Mouse (Mus musculus) stomach, embryonic 14.5 days (tissue): Measurements from ENCODE around the gene Selenon. TPM values are rescaled to one million over a fixed set of nuclear protein-coding genes. Genes with fewer than 3 reads are reported as not detected.
"Not testable (repeated sequence)": the region's sequence is repeated elsewhere in the genome, so short reads cannot be mapped to it uniquely, and the experiment has no call there.

ENCODE experiments used
- ATAC-seq: fragments of 200-750 bp; cut with Nextera tagmentation; 2 replicates; pipeline ENCODE4 v1.8.0; 2017; ENCODE audit warnings: low read depth, moderate TSS enrichment; ENCODE audit not compliant: insufficient number of reproducible peaks, insufficient read depth, low FRiP score
- H3K27ac ChIP-seq: fragments of 300-500 bp; sonication (generic); 2 replicates; pipeline ENCODE4 v1.5.1; 2014; ENCODE audit warnings: mild to moderate bottlenecking, low read length, moderate library complexity, mixed read lengths
- H3K27me3 ChIP-seq: fragments of 300-500 bp; sonication (generic); 2 replicates; pipeline ENCODE4 v1.6.1; 2014; ENCODE audit warnings: low read length, control low read depth, mixed read lengths; ENCODE audit not compliant: control insufficient read depth, insufficient read depth
- H3K36me3 ChIP-seq: fragments of 300-500 bp; sonication (generic); 2 replicates; pipeline ENCODE4 v1.6.1; 2014; ENCODE audit warnings: mild to moderate bottlenecking, control low read depth, low read length, moderate library complexity, mixed read lengths; ENCODE audit not compliant: control insufficient read depth, insufficient read depth
- H3K4me1 ChIP-seq: fragments of 300-500 bp; sonication (generic); 2 replicates; pipeline ENCODE4 v1.6.1; 2014; ENCODE audit warnings: low read length, control low read depth, mixed read lengths; ENCODE audit not compliant: control insufficient read depth, insufficient read depth
- H3K4me2 ChIP-seq: fragments of 300-500 bp; sonication (generic); replicated peaks from 2 replicates; pipeline ENCODE4 v1.6.1; 2014; ENCODE audit warnings: low read depth, low read length, control low read depth
- H3K4me3 ChIP-seq: fragments of 300-500 bp; sonication (generic); 2 replicates; pipeline ENCODE4 v1.5.1; 2014; ENCODE audit warnings: low read depth, low read length, control low read depth
- H3K9ac ChIP-seq: fragments of 300-500 bp; sonication (generic); replicated peaks from 2 replicates; pipeline ENCODE4 v1.6.1; 2014; ENCODE audit warnings: low read depth, mild to moderate bottlenecking, control low read depth, low read length, moderate library complexity, mixed read lengths
- H3K9me3 ChIP-seq: fragments of 300-500 bp; sonication (generic); 2 replicates; pipeline ENCODE4 v1.6.1; 2016; ENCODE audit warnings: low read depth, low read length, control low read depth; ENCODE audit not compliant: control insufficient read depth
- WGBS: fragments of 180-500 bp; shearing (Covaris S2); extraction: QIAGEN DNeasy Blood & Tissue Kit; methylation state at CpG from one replicate; pipeline ENCODE4 v1.1.7; 2014; 5-methylcytosine and 5-hydroxymethylcytosine counted together
- polyA plus RNA-seq: library from polyadenylated mRNA; unstranded; fragments of >200 nt; fragmentation: Nextera tagmentation; extraction: Ambion mirVana; gene quantifications from 2 replicates; pipeline ENCODE4 v1.2.1, GENCODE M21; 2014

Selenon gene
- polyA plus RNA-seq, 1 experiment from 2014 or later = 21.6 TPM

DNA sequence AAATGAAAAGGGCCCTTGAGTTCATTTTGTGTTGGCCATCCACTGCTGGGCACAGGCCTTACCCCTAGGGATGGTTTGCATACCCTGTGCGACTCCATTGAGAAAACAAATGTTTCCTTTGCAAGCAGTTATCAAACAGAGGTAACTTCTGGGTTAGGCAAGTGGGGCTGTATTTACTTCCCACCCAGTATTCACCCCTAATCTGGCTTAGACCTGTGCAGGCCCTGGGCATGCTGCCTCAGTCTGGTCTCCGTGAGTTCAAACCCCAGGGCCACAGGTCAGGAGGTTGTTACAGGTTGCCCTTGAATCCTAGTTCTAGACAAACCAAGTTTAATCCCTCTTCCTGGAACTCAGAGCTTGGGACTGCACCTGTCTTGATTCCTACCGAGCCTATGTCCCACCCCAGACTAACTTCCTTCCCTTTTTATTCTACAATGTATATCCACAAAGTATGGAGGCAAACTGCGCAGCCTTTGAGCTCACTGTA lies 46.6 kb downstream of the Selenon start:
- H3K27me3 ChIP-seq = no peaks in the 10 kb centered on the region
- no peaks in the 10 kb centered on the region for H3K9me3 ChIP-seq
- H3K4me3 ChIP-seq = no peak overlapping the region
- no peak overlapping the region for H3K27ac ChIP-seq
- no peak overlapping the region for H3K9ac ChIP-seq
- H3K4me2 ChIP-seq = no peak overlapping the region
- no peak for ATAC-seq
- no peaks in the 10 kb centered on the region for H3K36me3 ChIP-seq
- WGBS = 84% methylated on average over 4 of the region's 4 CpGs
- no peaks in the 10 kb centered on the region for H3K4me1 ChIP-seq

DNA sequence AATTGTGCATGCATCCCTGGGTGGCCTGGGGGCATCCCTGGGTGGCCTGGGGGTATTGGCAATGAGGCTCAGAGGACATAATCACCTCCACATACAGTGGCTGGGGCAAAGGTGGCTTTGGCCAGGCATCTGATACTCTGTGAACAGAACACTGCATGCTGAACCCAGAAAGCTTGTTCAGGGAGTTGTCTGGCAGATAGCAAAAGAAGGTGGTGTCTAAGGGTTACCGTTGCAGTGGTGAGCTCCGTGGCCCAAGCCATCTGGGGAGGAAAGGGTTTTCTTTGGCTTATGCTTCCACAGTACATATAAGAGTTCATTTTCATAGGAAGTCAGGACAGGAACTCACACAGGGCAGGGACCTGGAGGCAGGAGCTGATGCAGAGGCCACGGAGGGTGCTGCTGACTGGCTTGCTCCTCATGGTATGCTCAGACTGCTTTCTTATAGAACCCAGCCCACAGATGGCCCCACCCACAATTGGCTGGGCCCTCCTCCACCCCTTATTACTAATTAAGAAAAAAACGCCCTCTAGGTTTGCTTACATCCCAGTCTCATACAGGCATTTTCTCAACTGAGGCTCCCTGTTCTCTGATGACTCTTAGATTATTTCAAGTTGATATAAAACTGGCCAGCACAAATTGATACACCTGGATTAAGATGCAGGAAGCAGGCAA lies 48.1 kb downstream of the Selenon start:
- Histone ChIP-seq H3K9me3 (no peaks in the 10 kb centered on the region), H3K36me3 (no peaks in the 10 kb centered on the region), H3K27me3 (no peaks in the 10 kb centered on the region), H3K4me2 (no peak overlapping the region), H3K4me1 (no peaks in the 10 kb centered on the region), H3K9ac (no peak overlapping the region), H3K27ac (no peak overlapping the region), H3K4me3 (no peak overlapping the region)
- WGBS = 79% methylated on average over 4 of the region's 4 CpGs
- ATAC-seq = no peak

DNA sequence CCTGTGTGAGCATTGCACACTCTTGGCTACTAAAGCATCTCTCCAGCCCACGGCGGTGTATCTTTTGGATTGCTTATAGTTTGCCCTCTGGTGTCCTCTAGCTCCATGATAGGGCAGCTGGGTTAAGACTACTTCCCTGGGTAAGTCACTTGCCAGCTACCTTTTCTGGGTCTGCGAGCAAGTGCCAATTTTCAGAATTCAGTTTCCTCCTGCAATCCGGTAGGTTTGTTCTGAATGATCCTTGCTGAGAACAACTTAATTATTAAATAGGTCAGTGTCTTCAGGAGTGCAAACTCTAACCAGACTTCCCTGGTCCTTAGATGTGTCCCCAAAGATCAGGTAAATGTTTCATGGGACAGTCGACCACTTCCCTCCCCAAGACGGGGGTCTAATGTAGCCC lies 50.9 kb downstream of the Selenon start:
- H3K4me1 ChIP-seq = peaks cover 14% of the 10 kb centered on the region; the same call in 1 of the 2 replicates
- no peaks in the 10 kb centered on the region for H3K36me3 ChIP-seq
- no peak overlapping the region for H3K9ac ChIP-seq
- no peak overlapping the region for H3K27ac ChIP-seq
- no peak overlapping the region for H3K4me3 ChIP-seq
- no peaks in the 10 kb centered on the region for H3K9me3 ChIP-seq
- H3K27me3 ChIP-seq = no peaks in the 10 kb centered on the region
- WGBS = 90% methylated on average over 6 of the region's 6 CpGs
- H3K4me2 ChIP-seq = no peak overlapping the region
- ATAC-seq = no peak

DNA sequence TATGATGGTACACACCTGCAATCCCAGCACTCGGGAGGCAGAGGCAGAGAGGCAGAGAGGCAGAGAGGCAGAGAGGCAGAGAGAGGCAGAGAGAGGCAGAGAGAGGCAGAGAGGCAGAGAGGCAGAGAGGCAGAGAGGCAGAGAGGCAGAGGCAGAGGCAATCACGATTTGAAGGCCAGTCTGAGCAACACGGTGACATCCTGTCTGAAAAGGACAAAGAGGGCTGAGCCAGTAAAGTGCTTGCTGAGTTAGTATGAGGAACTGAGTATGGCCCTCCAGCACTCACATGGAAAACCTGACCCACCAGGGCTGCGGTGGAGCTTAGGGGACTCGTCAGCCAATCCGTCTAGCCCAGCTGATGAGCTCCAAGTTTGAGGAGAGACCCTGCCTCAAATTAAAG lies 53.0 kb downstream of the Selenon start:
- H3K27me3 ChIP-seq, H3K4me2 ChIP-seq, H3K36me3 ChIP-seq, H3K27ac ChIP-seq, H3K9ac ChIP-seq, ATAC-seq, H3K9me3 ChIP-seq, H3K4me3 ChIP-seq: not testable (repeated sequence)
- 86% methylated on average over 6 of the region's 6 CpGs for WGBS
- H3K4me1 ChIP-seq = peaks cover 14% of the 10 kb centered on the region; the same call in 1 of the 2 replicates

DNA sequence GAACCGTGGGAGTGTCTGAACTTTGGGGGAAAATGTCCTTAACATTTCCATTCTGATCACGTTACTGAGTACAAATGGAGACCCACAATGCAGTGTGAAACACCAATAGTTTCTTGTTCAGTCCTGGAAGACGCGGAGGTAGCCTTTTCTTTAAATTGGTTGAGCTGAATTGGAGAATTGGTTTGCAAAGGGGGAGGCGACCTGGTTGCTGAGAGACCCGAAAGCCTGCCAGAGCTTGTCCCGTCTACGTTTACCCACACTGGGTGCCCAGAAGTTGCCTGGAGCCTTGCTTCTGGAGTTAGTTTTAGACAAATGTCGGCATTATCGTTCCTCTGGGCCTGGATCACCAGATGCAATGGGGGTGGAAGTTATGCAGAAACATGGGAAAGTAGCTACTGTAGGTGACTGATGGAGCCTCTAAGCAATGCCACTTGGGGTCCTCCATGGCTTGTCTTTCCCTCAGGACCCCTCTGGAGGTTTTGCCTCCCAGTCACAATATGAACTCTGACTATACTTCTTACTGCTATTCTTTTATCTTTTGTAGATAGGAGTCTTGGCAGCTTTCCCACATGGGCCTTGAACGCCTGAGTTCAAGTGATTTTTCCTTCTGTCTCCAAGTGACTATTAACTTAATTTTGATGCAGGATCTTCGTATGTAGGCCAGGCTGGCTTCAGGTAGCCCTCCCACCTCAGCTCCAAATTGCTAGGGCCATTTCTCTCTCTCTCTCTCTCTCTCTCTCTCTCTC lies 53.8 kb downstream of the Selenon start:
- 73% methylated on average over 12 of the region's 12 CpGs for WGBS
- Histone ChIP-seq H3K4me1 (peaks cover 14% of the 10 kb centered on the region; the same call in 1 of the 2 replicates), H3K4me3 (no peak overlapping the region), H3K27me3 (no peaks in the 10 kb centered on the region), H3K9me3 (no peaks in the 10 kb centered on the region), H3K4me2 (0 out of 2 replicates have a peak overlapping the region, but pooled peaks have one; percentile 95), H3K27ac (no peak overlapping the region), H3K36me3 (no peaks in the 10 kb centered on the region), H3K9ac (no peak overlapping the region)
- no peak for ATAC-seq

DNA sequence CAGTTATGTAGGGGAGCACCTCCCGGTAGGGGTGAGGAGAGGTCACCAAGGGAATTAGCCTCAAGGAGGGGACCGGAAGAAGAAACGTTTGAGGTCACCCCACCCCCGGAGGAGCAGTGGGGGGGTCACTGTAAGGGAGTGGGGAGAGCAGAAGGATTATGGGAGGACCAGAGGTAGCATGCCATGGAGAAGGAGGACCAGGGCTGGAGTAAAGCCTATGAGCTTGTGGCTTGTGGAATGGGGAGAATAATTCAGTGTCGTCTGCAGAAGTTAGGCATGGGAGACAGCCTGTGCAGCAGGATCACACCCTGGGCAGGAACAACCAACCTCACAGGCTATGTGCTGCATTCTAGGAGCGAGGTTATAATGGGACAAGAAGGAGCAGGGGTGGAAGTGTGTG lies 54.7 kb downstream of the Selenon start:
- peak overlapping the region; percentile 52 for H3K4me3 ChIP-seq
- peak overlapping the region; percentile 29; the same call in 1 of the 2 replicates for H3K9ac ChIP-seq
- H3K4me2 ChIP-seq = peak overlapping the region; percentile 95
- no peaks in the 10 kb centered on the region for H3K9me3 ChIP-seq
- peaks cover 14% of the 10 kb centered on the region; the same call in 1 of the 2 replicates for H3K4me1 ChIP-seq
- H3K36me3 ChIP-seq = no peaks in the 10 kb centered on the region
- peak; percentile 28; the same call in 1 of the 2 replicates for ATAC-seq
- no peaks in the 10 kb centered on the region for H3K27me3 ChIP-seq
- no peak overlapping the region for H3K27ac ChIP-seq
- WGBS = 10% methylated on average over 6 of the region's 6 CpGs

DNA sequence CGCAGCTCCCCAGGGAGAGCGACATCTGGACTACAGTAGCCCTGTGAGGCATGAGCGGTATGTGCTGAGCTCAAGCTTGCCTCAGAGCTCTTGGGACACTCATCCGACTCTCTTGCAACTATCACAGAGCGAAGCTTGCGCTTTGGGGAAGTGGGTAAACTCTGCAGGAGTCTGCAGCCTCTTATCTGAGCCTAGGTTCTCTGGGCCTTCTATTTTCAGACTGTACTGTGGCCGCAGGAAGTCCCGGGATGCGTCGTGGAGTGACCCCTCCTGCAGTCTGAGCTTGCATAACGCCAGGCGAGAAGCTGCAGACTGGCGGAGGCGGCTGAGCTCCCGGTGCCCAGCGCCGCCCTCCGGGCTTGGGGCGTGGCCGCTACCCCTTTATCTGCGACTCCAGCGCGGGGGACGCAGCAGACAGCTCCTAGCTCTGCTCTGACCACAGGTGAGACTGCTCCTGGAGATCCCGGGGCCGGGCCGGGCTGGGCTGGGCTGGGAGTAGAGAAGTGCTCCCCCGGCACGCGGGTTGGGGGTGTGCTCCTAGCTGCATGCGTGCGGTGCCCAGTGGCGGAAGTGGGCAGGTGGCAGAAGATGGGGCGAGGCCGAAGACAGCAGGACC lies 55.3 kb downstream of the Selenon start, which contains the start of gene Paqr7:
Gene Paqr7 (plus strand): TSS at position 103 of the 616 bp plus-strand sequence.
- H3K36me3 ChIP-seq = no peaks in the 10 kb centered on the region
- no peaks in the 10 kb centered on the region for H3K27me3 ChIP-seq
- WGBS = 5% methylated on average over 35 of the region's 35 CpGs

DNA sequence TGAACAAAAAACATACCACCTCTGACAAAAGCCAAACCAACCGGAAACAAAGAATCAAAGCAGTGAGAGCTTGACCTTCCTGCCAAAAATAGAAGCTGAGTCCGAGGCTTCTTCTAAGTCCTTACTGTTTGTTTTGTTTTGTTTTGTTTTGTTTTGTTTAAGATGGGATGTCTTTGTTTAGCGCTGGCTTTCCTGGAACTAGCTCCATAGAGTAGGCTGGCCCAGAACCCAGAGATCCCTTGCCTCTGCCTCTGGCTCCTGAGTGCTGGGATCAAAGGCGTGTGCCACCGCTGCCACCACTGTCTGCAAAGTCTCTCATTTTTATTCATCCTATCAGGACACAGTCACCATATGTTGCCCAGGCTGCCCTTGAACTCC lies 56.4 kb downstream of the Selenon start:
- no peaks in the 10 kb centered on the region for H3K9me3 ChIP-seq
- no peak overlapping the region for H3K9ac ChIP-seq
- H3K4me1 ChIP-seq = peaks cover 14% of the 10 kb centered on the region; the same call in 1 of the 2 replicates
- 71% methylated on average over 5 of the region's 5 CpGs for WGBS
- no peaks in the 10 kb centered on the region for H3K36me3 ChIP-seq
- H3K4me2 ChIP-seq = no peak overlapping the region
- no peak for ATAC-seq
- no peak overlapping the region for H3K4me3 ChIP-seq
- no peak overlapping the region for H3K27ac ChIP-seq
- H3K27me3 ChIP-seq = no peaks in the 10 kb centered on the region

More for the DNA sequence above, 55.3 kb downstream of the Selenon start, which contains the start of gene Paqr7:
- peak within 1 kb of the TSS; percentile 21; the same call in 1 of the 2 replicates for H3K27ac ChIP-seq
- peaks cover 14% of the 10 kb centered on the region; the same call in 1 of the 2 replicates for H3K4me1 ChIP-seq
- H3K4me2 ChIP-seq = peak within 1 kb of the TSS; percentile 95
- peak within 1 kb of the TSS; percentile 29; the same call in 1 of the 2 replicates for H3K9ac ChIP-seq
- peak; percentile 71 for ATAC-seq
- peak within 1 kb of the TSS; percentile 52 for H3K4me3 ChIP-seq
- no peaks in the 10 kb centered on the region for H3K9me3 ChIP-seq
